Mouse (Mus musculus): ENCODE measurements around the gene Mn1.
A peak's percentile ranks its signal among the peaks of the same experiment; 100 is the strongest.

Gene Mn1

GRCm38 (mm10) chr5:111436260-111436659 lies 19.1 kb downstream of the Mn1 start:
- DNase-seq = no peak

GRCm38 (mm10) chr5:111437205-111437604 lies 20.0 kb downstream of the Mn1 start:
- DNase-seq = no peak

GRCm38 (mm10) chr5:111438336-111438735 lies 21.2 kb downstream of the Mn1 start:
- DNase-seq = no peak

- no peak for DNase-seq
These were observed 21.7 kb downstream of the Mn1 start for GRCm38 (mm10) chr5:111438821-111439220.

GRCm38 (mm10) chr5:111440264-111440663 lies 23.1 kb downstream of the Mn1 start:
- DNase-seq = no peak

GRCm38 (mm10) chr5:111442151-111442871 lies 25.1 kb downstream of the Mn1 start:
- DNase-seq = peak; percentile 59

GRCm38 (mm10) chr5:111443636-111444035 lies 26.5 kb downstream of the Mn1 start:
- DNase-seq = no peak

- DNase-seq = no peak
These were observed 27.2 kb downstream of the Mn1 start for GRCm38 (mm10) chr5:111444361-111444760.

GRCm38 (mm10) chr5:111446652-111447051 lies 29.5 kb downstream of the Mn1 start:
- peak; percentile 61 for DNase-seq

- no peak for DNase-seq
These were observed 32.5 kb downstream of the Mn1 start for GRCm38 (mm10) chr5:111449700-111450099.

- no peak for DNase-seq
These were observed 37.1 kb downstream of the Mn1 start for GRCm38 (mm10) chr5:111454240-111454639.

GRCm38 (mm10) chr5:111454876-111455275 lies 37.7 kb downstream of the Mn1 start:
- no peak for DNase-seq

- DNase-seq = no peak
These were observed 41.5 kb downstream of the Mn1 start for GRCm38 (mm10) chr5:111458675-111459074.

- peak; percentile 79 for DNase-seq
These were observed 48.7 kb downstream of the Mn1 start for GRCm38 (mm10) chr5:111465811-111466299.

- DNase-seq = no peak
These were observed 49.3 kb downstream of the Mn1 start for GRCm38 (mm10) chr5:111466429-111466828.

- no peak for DNase-seq
These were observed 50.5 kb downstream of the Mn1 start for GRCm38 (mm10) chr5:111467699-111468098.

- no peak for DNase-seq
These were observed 52.2 kb downstream of the Mn1 start for GRCm38 (mm10) chr5:111469195-111469882.

- no peak for DNase-seq
These were observed 53.7 kb downstream of the Mn1 start for GRCm38 (mm10) chr5:111470875-111471274.

GRCm38 (mm10) chr5:111473425-111473824 lies 56.3 kb downstream of the Mn1 start:
- no peak for DNase-seq

- peak; percentile 34 for DNase-seq
These were observed 58.6 kb downstream of the Mn1 start for GRCm38 (mm10) chr5:111475721-111476120.

GRCm38 (mm10) chr5:111476141-111476540 lies 59.0 kb downstream of the Mn1 start:
- no peak for DNase-seq

- DNase-seq = no peak
These were observed 68.7 kb downstream of the Mn1 start for GRCm38 (mm10) chr5:111485907-111486306.

- DNase-seq = peak; percentile 69
These were observed 72.0 kb downstream of the Mn1 start for GRCm38 (mm10) chr5:111489022-111489616.

GRCm38 (mm10) chr5:111490599-111490998 lies 73.4 kb downstream of the Mn1 start:
- no peak for DNase-seq

Measured in retina, postnatal 1 day (tissue).